Mouse (Mus musculus): ENCODE measurements around the gene Hoxa10. TPM values are rescaled to one million over a fixed set of nuclear protein-coding genes. Genes with fewer than 3 reads are reported as not detected.

Hoxa10 gene
- total RNA-seq, 2 experiments from 2014 or later: 0.11 TPM; not detected in 1

GRCm38 (mm10) chr6:52220003-52220864, 20.4 kb downstream of the Hoxa10 start:
- ATAC-seq (ENCODE audit: poor library complexity, severe bottlenecking): no peak

GRCm38 (mm10) chr6:52219234-52219942, 21.3 kb downstream of the Hoxa10 start:
- ATAC-seq (ENCODE audit: poor library complexity, severe bottlenecking): no peak

GRCm38 (mm10) chr6:52218643-52219215, 21.9 kb downstream of the Hoxa10 start:
- no peak for ATAC-seq (ENCODE audit: poor library complexity, severe bottlenecking)

DNA sequence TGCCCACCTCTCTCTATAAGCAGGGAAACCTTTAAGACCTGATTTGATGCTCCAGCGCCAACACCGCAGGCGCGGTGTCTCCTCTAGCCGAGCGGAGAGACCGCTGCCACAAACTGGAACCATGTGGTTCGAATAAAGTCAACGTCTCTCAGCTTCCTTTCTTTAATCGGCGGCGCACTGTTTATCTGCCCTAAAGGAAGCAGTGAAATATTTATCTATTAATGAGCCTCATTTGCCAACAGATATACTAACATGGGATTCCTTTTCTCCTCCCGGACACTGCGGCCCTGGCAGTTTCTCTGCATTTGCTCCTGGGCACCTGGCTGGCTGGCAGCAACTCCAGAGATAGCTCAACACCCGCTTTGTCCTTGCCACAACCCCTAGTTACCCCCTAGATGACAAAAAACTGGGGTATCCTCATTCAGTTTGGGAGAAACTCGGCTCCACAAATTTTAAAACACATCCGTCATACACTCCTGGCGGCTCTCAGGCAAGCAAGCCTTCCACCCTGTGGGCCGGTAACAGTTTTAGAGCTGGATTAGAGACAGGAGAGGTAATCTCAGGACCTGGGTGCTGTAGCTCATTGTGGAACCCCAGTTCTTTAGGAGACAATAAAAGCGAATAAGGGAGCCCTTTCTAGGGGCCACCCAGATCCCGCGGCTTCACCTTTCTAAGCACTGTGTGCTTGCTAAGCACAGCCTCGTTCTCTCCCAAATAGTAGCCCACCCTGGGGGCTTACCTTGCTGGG, 22.6 kb downstream of the Hoxa10 start:
- ATAC-seq (ENCODE audit: poor library complexity, severe bottlenecking): no peak

GRCm38 (mm10) chr6:52217459-52217768, 23.2 kb downstream of the Hoxa10 start:
- peak; percentile 35 for ATAC-seq (ENCODE audit: poor library complexity, severe bottlenecking)

DNA sequence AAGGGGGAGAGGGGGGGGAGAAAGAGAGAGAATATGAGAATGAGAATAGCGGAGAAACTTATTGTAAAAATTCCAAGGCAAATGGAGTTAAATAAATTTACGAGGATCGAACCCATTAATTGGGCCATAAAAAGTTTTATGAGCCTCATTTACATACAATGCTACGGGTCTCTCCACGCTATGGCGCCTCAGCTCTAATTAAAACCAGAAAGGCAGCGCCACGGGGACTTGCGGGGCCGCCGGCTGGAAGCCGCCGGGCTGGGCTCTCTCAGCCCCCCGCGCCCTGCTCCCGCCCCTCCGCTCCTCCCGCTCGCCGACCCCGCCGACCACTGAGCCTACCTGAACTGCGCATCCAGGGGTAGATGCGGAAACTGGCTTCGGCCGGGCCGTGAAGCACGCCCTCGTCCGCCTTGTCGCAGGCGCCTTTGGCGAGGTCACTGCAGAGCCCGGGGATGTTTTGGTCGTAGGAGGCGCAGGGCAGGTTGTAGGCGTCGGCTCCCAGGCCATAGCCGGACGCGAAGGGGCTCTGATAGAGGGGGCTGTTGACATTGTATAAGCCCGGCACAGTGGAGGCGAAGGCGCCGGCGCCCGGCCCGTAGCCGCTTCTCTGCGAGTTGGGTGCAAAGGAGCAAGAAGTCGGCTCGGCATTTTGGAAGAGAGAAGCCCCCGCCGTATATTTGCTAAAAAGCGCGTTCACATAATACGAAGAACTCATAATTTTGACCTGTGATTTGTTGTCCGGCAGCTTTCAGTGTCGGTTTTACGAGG, 23.8 kb downstream of the Hoxa10 start:
- 0 out of 2 replicates have a peak, but pooled peaks have one; percentile 2 for ATAC-seq (ENCODE audit: poor library complexity, severe bottlenecking)

GRCm38 (mm10) chr6:52215771-52216535, 24.7 kb downstream of the Hoxa10 start:
- no peak for ATAC-seq (ENCODE audit: poor library complexity, severe bottlenecking)

- ATAC-seq (ENCODE audit: poor library complexity, severe bottlenecking): no peak
Measured at GRCm38 (mm10) chr6:52215070-52215469, 25.6 kb downstream of the Hoxa10 start.

DNA sequence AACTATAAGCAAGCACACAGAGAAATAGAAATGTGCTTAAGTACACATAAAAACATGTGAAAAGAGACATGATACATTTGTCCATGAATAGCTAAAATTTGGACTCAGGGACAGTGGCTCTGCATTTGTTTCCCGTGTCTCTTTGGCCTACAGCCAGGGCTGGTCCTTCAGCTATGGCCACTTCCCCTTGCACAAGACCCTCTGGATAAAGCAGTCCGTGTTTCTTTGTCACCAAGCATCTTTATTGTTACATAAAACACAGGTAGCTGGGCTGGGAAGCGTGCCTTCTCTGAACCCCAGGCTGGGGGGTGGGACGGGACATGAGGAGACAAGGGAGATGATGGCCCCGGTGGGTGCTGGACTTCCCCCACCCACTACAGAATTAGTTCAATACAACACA, 26.4 kb downstream of the Hoxa10 start:
- ATAC-seq (ENCODE audit: poor library complexity, severe bottlenecking): no peak

GRCm38 (mm10) chr6:52213119-52213986, 27.3 kb downstream of the Hoxa10 start, which contains the start of the genes Hoxa3 and Gm28308:
TSS of gene Hoxa3 (minus strand) at chr6:52213336.
TSS of gene Gm28308 (minus strand) at chr6:52213339.
- ATAC-seq (ENCODE audit: poor library complexity, severe bottlenecking): 0 out of 2 replicates have a peak, but pooled peaks have one; percentile 15

GRCm38 (mm10) chr6:52212556-52213118, 28.0 kb downstream of the Hoxa10 start:
- peak; percentile 27; the same call in 1 of the 2 replicates for ATAC-seq (ENCODE audit: poor library complexity, severe bottlenecking)

GRCm38 (mm10) chr6:52211961-52212360, 28.7 kb downstream of the Hoxa10 start:
- ATAC-seq (ENCODE audit: poor library complexity, severe bottlenecking): no peak

- ATAC-seq (ENCODE audit: poor library complexity, severe bottlenecking): peak; percentile 90
Measured at GRCm38 (mm10) chr6:52211170-52211935, 29.3 kb downstream of the Hoxa10 start.

GRCm38 (mm10) chr6:52209685-52210046, 31.0 kb downstream of the Hoxa10 start:
- no peak for ATAC-seq (ENCODE audit: poor library complexity, severe bottlenecking)

DNA sequence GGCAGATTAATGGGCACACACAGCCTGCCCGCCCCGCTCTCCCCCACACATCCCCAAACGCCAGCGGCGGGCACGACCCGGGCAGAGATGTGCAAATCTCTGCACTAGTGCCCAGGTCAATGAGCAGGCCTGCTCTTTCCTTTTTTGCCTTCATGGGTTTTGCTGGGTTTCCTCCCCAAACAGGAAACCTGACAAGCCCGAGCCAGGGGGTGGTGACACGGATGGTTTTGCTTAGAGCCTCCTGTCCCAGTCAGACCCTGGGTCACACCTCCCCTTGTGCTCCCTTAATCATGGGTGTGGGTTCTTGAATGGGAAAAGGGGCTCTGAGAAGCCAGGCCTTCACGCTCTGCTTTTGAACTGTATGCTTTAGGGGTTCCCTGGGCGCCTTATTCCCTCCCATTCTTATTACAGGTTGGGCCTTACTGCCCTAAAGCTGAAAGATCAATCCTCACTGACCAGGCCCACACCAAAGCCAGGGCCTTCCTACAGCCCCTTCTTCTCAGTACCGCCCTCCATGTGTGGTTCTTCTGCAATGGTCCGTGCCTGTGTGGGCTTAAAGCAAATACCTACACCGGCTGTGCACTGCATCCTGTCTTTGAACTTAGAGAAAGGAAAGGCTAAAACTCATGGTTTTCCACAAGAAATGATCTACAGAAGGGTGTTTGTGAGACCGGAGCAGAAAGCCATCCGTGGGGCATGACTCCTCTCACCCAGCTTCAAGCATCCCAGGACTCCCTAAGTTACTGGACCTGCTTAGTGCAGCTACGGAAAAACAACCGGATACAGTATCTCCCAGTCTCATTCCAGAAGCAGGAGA, 31.6 kb downstream of the Hoxa10 start:
- ATAC-seq (ENCODE audit: poor library complexity, severe bottlenecking): no peak

GRCm38 (mm10) chr6:52208072-52208867, 32.4 kb downstream of the Hoxa10 start, which contains the start of gene Hoxa6:
TSS of gene Hoxa6 (minus strand) at chr6:52208722.
- no peak for ATAC-seq (ENCODE audit: poor library complexity, severe bottlenecking)

Measured in megakaryocyte, adult 5-6 weeks (primary cell).